Mouse (Mus musculus) CD4-positive, CD25-positive, alpha-beta regulatory T cell, adult 4 months (primary cell): ENCODE data around the gene Sult1b1. TPM values are rescaled to one million over a fixed set of nuclear protein-coding genes. Genes with fewer than 3 reads are reported as not detected.
"Not testable (repeated sequence)": the region's sequence is repeated elsewhere in the genome, so short reads cannot be mapped to it uniquely, and the experiment has no call there.

ENCODE experiments used
- ATAC-seq: one replicate; pipeline ENCODE4 v1.8.0; 2017
- polyA plus RNA-seq, 2 experiments: library from polyadenylated mRNA; unstranded; fragments of 100-300 nt; shearing (Covaris generic); gene quantifications; one replicate each; pipeline ENCODE4 v1.2.1; 2017

Sult1b1 gene
- not detected for polyA plus RNA-seq

DNA sequence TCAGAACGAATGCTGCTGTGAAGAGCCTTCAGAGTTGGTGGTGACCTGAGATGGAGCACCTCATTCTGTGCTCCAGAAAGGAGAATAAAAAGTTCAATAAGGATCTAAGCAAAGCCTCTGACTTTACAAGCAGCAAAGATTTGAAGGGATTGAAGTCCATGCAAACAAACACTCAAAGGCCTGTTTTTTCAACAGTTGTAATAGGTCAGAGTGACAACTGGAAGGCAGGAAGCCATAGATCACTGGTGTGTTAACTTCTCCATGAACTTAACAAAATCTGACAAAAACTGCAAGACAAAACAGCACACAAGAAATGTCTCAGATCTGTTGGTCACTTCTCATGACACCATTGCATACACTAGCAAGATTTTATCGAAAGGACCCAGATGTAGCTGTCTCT lies at the start of gene Sult1b1:
Gene Sult1b1 (minus strand): TSS at position 85 of the 400 bp plus-strand sequence.
- no peak for ATAC-seq

GRCm38 (mm10) chr5:87580389-87580788 lies 42.4 kb upstream of the Sult1b1 start:
- no peak for ATAC-seq

DNA sequence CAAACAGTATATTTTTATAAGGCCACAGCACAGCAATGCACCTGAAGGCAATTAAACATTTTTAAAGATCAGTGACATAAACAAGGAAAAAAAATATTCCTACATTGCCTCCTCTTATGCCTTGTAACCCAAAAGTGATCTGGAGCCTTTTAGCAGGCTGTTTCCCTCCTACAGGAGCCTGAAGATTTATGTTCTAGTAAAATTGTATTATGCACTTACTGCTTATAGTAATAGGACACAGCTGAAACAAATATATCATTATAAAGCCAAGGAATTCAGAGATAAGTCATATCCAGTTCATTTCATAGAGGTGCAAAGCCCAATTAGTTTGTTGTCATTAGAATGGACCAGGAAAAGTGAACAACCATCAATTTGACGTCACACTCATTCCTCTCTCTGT lies 36.2 kb upstream of the Sult1b1 start:
- no peak for ATAC-seq

DNA sequence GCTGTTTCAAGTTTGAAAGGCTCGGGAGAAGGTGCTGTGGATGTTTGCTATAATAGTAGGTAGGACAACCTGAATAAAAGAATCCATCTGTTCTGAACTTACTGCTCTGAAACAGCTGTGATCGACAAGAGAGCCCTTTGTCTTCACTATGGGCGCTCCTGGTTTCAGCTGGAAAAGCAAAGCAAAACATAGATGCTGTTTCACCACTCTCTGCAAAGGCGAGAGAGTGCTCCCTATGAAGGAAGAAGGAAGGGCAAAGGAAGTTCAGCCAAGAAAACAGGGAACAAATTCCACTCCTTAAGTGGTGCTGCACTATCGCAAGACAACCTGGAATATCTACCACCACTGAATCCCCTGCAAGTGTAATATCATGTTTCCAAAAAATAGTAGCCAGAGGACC lies 35.5 kb upstream of the Sult1b1 start:
- no peak for ATAC-seq

DNA sequence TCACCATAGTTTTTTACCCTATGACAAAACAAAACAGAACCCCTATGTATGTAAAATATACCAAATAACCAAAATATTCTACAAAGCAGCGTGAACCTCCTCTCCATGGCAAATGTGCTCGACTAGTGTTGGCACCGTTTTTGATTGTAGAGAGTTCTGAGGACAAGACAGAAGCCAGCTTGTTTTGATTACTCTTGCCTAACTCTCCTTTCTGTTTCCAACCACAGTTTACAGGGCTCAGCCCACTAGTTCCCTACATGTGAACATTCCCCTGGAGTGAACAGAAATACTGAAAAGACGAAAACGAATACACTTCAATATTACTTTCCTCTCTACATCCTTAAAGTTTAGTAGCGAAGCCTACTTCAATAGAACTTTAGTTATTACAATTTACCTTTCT lies 34.8 kb upstream of the Sult1b1 start:
- no peak for ATAC-seq

DNA sequence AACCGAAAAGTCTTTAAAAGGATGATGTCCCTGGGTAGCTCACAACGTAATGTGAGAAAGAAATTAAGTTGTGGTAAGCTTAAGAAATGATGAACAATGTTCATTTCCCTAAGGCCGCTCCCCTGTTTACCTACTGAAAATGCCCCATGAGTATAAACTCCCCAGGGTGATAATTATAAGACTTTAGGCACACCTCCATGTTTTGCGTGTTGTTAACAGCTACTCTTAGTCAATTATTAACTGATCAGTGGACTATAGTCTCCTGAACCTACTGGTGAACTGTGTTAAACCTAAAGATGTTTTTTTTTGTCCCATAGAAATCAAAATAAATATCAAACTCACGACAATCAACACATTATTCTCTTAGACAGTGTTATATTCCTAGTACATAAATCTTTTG lies 30.9 kb upstream of the Sult1b1 start, which contains the start of gene Sult1d1:
Gene Sult1d1 (minus strand): TSS at position 183 of the 400 bp plus-strand sequence.
- ATAC-seq, result no peak

GRCm38 (mm10) chr5:87567306-87567705 lies 29.3 kb upstream of the Sult1b1 start:
- no peak for ATAC-seq

DNA sequence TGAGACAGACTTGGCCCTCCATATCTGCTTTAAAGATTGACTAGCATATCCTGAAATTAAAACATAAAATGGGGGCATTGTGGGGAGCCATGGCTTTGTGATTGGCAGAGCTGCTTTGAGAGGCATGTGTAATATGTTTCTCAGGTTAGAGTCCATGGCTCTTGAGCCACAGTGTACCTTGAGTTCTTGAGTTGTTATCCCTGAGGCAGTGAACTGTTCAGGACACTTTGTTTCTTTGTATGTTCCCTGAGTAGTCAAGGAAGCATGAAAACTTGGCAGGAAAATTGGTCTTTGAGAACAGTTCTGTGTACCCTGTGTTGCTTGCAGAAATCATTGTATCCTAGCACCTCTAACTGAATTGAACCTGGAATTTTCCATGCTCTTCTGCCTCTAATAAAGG lies 25.0 kb upstream of the Sult1b1 start:
- ATAC-seq, result no peak

DNA sequence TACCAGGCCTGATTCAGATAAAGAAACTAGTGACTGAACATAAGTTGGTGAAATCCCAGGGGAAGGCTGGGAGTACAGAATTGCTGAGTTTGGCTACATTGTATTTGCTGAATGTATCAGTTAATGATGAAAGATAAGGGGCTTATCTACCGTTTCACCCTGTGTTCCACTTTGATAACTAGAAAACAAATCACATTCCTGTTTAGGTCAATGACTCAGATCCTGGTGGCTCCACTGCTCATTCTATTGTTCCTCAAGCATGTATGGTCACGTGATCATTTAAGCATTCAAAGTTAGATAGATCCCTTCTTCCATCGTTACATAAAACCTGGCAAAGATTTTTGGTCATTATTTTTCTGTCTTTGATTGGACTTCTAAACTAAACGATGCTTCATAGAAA lies 24.5 kb upstream of the Sult1b1 start:
- ATAC-seq, result no peak

DNA sequence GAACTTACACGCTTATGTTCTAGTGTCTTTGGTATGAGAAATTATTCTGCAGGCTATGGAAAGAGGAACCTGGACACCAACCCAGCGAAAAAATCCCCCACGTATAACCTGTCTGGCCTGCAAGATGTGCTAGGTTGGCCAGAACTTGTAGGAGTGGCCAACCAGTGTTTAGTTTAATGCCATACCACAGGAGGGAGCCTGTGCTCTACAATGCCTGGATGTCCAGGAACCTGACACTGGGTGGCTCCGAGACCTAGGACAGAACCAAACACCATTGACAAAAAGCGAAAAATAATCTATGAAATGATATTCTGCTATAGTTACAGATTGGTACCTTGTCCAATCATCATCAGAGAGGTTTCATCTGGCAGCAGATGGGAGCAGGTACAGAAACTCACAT lies 22.1 kb upstream of the Sult1b1 start:
- no peak for ATAC-seq

- no peak for ATAC-seq
These were observed 12.9 kb upstream of the Sult1b1 start for GRCm38 (mm10) chr5:87550935-87551334.

DNA sequence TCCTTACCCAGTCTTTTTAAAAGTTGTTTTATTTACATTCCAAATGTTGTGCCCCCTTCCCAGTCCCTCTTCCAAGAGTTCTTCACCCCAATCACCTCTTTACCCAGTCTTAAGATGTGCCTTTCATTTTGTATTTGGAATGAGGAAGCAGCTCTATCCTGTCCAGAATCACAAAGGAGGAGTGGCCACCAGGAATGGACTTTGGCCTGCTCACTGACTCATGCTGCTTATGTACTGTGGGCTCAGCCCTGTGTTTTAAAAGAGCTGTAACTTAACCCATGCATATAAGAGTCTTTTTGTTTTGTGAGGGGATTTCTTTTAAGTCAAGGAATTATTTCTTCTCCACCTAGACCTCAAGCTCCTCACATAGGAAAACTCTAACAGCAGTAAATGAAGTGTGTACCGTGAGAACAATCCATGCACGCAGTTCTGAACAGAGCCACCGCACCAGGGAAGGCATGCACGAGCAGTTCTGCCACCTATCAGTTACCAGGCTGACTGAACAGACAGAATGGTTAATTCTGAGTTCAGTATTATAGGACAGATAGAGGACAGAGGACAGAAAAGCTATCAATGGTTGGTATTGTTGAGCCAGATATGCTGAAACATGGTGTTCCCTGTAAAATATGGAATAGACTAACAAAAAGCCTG lies 1.9 kb downstream of the Sult1b1 start:
- ATAC-seq, result no peak

DNA sequence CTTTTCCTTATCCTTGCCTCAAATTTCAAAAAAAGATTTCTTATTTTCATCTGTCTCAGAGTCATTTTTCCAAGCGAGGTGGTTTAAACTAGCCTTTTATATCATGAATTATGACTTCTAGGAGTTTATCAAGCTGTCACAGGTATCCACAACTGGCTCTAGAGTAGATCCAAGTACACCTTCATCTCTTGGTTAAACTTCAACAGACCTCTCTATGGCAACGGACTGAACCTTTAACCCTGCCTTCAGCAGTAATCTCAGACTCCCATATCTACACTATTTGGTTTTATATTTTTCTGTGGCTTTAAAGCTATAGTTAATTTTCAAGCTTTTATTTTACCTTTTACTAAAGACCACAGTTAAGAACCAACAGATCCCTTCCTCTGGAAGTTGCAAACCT lies 5.7 kb downstream of the Sult1b1 start:
- ATAC-seq, result no peak

GRCm38 (mm10) chr5:87523561-87523960 lies 14.4 kb downstream of the Sult1b1 start:
- not testable (repeated sequence) for ATAC-seq

- no peak for ATAC-seq
These were observed 32.1 kb downstream of the Sult1b1 start for GRCm38 (mm10) chr5:87505776-87506458.

GRCm38 (mm10) chr5:87502687-87503086 lies 35.3 kb downstream of the Sult1b1 start:
- no peak for ATAC-seq

- no peak for ATAC-seq
These were observed 38.7 kb downstream of the Sult1b1 start for GRCm38 (mm10) chr5:87499341-87499740.

DNA sequence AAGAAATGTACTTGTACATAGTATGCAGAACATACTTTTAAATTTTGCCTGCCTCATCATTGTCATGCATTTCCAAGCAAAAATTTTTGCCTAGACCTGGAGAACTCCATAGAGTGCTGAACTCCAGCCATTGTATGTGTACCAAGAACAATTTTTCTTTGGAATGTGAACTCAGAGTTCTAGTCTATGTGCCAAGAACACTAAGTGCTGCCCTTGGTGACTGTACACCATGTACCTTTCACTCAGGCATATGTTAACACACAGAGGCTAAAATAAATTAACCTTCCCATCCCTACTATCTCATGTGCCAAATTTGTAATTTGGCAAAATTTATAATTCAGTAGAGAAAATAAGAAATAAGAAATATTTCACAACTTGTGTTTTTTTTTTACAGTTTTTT lies 39.1 kb downstream of the Sult1b1 start:
- no peak for ATAC-seq

GRCm38 (mm10) chr5:87490771-87491170 lies 47.2 kb downstream of the Sult1b1 start, which contains the start of gene Ugt2a1:
Gene Ugt2a1, minus strand, starts transcription at chr5:87490871.
- no peak for ATAC-seq

DNA sequence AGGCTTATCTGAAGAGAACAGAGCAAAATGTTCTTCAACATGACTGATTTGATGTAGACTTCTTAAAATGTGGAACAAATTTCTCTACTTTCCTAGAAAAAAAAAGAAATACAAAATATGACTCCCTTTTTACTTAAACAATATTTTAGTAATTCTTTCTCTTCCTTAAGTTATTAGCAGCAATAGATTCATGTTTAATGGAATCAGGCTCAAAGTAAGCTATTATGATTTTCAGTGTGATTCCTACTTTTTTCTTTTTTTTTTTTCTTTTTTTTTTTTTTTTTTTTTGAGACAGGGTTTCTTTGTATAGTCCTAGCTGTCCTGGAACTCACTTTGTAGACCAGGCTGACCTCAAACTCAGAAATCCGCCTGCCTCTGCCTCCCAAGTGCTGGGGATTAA lies 51.3 kb downstream of the Sult1b1 start, which contains the start of gene Gm43638:
Gene Gm43638 (minus strand): TSS at position 101 of the 400 bp plus-strand sequence.
- not testable (repeated sequence) for ATAC-seq

GRCm38 (mm10) chr5:87482160-87482559 lies 55.8 kb downstream of the Sult1b1 start, which contains the start of gene Ugt2a2:
Gene Ugt2a2, minus strand, starts transcription at chr5:87482260.
- no peak for ATAC-seq
